Mouse (Mus musculus): ENCODE measurements around the gene Bin2. TPM values are rescaled to one million over a fixed set of nuclear protein-coding genes. Genes with fewer than 3 reads are reported as not detected.

Gene Bin2
- total RNA-seq, 2 experiments from 2014 or later: 1.8 to 3.2 TPM

DNA sequence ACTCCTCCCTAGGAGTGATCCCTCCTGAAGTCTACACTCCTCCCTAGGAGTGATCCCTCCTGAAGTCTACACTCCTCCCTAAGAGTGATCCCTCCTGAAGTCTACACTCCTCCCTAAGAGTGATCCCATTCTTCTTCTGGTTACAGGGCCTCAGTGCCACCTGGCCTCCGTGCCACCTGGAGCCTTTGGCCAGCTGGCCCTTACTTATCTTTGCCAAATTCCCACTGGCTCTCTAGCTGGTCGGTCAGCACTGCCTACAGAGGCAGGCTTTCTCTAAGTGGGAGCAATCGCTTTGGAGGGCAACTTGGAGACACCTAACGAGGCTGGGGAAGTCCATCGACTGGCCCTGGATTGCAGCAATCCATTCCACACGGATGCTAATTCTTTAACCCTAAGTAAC lies 23.2 kb downstream of the Bin2 start:
- DNase-seq: no peak

DNA sequence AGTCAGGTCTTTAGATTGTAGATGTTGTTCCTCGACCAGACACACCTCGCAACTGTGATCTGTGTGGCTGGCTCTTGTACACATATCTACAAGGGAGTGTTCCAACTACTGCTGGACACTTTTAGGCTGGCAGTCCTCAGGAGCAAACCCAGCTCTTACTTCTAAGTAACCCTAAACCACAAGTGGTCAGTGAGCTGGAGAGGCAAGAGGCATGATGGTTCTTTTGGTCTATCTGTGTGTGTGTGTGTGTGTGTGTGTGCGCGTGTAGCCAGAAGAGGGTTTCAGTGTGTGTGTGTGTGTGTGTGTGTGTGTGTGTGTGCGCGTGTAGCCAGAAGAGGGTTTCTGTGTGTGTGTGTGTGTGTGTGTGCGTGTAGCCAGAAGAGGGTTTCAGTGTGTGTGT lies 26.9 kb downstream of the Bin2 start:
- DNase-seq: no peak

DNA sequence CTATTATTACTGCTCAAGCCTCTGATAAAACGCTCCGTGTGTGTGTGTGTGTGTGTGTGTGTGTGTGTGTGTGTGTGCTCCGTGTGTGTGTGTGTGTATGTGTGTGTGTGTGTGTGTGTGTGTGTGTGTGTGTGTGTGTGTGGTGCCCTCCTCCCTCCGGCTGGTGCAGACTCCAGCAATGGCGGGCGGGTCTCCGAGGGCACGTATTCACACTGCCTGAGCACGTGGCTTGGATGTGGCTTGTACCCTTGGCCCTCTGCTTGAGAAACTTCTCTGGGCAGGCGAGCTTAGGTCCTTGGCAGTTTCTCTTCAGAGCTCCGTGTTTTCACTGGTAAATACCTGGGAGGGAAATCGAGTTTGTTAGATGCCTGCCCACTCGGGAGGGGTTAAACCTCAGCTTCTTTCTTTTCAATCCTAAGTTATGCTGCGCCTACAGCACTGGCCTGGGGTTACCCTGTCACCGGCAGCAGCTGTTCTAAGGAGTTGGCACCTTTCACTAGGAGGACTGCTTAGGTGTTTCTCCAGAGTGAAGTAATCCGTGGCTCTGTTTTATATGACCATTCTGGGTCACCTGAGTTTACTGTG lies 28.0 kb downstream of the Bin2 start:
- DNase-seq: no peak

DNA sequence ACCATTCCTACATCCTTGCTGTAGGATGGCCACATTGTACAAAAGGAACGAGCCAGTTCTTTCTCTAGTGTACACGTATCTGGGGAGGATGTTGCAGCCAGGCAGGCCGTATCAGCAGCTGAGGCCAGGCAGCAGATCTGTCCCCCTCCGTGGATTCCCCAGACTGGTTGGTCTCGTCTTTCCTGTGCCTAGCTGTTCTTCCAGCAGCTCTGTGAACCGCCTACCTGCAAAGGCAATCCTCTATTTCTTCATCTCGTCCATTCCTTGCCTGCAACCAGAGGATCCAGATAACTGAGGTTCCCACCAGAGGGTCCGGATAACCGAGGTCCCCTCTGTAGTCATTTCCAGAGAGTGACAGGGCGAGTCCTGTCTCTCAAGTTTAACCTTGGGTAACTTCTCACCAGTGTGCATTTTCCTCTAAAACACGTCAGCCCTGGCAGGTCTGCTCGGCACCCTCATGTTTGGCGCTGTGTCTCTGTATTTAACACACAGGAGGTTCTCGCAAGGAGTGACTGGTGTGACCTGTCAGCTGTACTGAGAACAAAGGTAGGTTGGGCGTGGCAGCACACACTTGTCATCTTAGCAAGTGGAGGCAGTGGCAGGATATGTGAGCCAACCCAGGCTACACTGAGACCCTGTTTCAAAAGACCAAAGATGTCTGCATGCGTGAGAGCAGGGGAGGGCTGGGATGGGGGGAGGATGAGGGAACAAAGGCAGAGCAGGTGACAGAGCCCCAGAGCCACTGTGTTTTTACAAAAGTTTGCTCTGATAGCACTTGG lies 29.2 kb downstream of the Bin2 start:
- DNase-seq: no peak

DNA sequence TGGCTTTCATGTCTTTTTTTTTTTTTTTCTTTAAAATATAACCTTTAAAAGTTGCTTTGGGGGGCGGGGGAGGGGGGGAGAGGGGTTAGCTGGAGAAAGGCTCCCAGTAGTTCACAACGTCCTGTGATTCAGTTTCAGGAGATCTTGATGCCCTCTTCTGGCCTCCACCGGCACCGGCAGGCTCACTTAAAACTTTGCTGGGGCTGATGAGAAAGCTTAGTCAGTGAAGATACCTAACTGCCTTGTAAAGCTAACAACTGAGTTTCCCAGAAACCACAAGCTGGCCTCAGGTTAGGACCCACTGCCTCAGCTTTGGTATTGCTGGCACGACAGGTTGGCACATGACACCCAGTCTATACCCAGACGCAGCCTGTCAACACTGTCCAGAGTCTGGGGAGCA lies 31.7 kb downstream of the Bin2 start:
- peak; percentile 76 to 77 for DNase-seq

DNA sequence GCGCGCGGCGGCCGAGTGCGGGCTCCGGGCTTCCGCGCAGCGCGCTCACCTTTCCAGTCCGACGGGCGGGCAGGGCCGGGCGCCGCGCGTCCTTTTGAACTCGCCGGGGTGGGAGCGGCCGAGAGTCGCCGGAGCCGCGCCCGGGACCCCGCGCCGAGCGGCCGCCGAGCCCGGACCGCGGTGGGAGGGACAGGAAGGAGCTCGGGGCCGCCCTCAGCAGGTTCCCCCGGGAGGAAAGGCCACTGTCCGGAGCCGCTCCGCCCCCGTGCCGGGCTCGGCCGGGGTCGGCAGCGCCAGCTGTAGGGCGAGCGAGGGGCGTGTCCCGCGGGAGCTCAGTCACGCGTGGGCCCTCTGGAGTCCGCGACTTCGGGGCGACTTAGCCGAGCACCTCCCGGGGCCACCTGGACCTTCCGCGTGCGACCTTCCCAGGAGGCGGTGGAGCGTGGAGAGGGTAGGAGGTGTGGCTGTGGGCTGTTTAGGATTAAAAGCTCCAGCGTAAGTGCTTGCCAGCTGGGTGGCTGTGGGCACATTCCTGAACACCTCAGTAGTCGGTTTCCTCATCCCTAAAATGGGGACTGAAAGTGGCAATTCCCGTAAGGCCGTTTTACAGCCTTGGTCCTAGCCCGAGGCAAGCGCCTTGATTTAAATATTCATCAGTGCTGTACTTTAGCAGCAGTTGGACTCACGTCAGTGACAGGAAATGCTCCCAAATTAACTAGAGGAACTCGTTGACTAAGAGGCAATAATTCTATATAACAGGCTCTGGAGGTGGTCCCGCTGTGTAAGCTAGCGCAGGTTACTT lies 32.5 kb downstream of the Bin2 start, which contains the start of gene Smagp:
Smagp (minus strand) TSS at position 241 of the 802 bp plus-strand sequence.
- peak; percentile 72 to 81 for DNase-seq

DNA sequence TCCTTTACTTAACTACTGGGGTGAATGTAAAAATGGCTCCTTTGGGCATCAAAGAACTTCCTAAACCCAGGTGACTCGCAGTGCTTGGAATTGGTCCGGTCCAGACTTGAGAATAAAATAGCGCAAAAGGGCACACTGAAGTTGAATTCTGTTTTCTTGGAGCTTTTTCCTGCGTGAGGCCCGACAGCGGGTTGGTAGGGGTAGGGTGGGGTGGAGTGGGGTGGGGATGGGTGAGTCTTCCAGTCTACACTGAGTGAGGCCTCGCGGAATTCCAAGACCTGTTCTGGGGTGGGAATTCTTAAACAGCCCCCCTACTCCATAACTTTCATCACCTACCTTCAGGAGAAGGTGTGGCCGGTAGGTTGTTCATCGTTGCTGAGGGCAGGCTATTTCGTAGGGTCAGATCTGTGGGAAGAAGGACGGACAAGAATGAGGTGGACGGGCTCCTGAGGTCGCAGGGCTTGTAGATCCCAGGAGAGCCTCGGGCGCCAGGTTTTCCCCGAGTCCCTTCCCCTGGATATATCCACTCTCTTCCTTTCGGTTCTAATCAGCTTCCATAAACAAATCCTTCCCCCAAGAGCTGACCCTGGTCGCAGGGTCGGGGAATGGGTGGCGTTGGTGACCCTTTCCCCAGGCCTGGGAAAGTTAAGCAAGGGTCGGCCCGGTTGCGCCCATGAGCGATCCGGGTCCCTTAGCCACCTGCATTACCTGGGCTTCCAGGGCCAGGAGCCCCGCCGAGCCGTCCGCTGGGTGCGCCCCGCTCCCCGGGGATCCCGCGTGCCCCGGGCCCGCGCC lies 33.3 kb downstream of the Bin2 start:
- no peak for DNase-seq

DNA sequence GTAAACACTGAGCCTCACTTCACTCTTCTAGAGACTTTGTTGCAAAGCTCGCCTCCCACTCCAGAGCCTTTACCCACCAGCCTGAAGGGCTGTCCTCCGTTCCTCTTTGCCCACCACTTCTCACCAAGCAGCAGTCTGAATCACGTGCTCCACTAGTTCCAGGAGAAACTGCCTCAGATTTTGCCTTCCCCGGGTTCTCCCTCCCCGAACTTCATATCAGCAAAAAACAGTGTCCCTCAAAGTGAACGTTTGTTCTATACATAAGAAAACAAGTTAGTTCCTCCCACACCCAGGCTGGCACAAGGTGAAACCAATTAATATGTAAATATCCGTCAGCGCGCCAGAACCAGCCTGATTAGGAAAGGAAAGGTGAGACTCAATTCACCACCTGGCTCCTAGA lies 34.1 kb downstream of the Bin2 start:
- DNase-seq: no peak

DNA sequence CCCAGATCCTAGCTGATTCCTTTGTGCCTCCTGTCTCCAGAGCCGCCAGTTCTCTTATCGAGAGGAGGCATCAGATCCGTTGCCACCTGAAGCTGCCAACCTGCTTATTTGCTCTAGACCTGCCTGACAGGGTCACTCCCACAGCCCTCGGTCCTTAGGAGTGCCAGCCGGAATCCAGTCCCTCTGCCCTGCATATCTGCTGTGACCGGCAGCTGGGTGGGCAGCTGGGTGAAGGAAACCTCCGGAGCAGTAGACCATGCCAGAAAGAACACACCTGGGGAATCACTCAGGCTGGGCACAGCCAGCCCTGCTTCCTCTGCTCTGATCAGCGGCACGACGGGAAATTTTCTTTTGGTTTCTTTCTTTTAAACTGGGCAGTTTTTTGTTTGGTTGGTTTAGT lies 36.0 kb downstream of the Bin2 start:
- no peak for DNase-seq

DNA sequence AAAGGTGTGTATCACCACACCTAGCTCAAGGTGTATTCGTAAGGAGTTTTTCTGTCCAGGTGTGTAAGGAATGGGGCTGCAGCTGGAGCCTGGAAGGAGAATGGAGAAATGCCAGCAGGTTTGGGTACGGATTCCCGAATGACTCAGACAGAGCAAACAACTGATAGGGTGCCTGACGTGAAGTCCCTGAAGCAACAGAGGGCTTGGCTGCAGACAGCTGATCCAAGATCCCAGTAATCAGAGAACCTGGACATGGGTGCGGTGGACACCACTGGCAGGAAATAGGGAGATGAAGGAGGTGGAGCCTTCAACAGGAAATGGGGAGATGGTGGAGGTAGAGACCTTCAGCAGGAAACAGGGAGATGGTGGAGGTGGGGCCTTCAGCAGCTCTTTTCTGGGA lies 37.0 kb downstream of the Bin2 start:
- DNase-seq: peak in 1 of 2 experiments; percentile 31

DNA sequence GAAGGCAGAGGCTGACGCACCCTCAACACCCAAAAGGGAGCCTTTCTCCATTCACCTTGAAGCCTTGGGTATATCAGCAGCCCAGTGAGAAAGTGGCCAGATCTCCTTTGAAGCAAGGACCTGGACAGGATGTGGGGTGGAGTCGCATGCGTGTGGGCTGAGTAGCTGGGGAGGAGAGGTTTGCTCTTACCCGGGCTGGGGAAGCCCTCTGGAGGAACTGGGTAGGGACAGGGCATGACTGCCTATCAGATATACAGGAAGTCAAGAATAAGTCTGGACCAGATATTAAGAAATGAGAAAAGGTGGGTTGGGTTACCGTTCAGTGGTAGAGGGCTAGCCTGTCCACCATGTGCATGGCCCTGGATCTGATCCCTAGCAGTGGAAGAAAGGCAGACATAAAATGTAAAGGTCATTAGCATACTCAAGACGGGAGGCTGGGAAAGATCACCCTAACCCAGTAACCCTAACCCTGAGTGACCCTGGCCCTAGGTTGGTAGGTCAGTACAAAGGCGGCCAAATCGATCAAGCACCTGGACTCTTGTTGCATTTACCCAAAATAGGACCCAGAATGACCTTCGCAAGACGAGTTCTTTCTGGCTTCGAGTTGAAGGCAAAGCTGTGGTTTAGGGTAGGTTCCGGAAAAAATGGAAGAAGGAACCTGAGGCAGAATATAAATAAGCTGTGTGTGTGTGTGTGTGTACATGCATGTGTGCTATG lies 37.7 kb downstream of the Bin2 start:
- no peak for DNase-seq

DNA sequence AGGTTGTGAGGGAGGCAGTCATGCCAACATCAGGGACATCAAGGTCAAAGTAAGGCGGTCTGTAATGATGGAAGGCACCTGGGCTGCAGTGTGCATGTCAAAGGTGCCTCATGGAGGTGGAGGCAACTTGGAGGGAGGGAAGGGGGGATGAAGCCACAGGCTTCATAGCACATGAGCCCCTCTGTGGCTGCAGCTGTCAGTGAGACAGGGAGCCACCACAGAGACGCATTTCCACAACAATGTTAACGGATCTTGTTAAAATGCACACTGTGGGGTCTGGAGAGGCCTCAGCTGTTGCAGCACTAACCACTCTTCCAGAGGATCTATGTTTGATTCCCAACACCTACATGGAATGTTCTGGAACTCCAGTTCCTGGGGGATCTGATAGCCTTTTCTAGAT lies 39.2 kb downstream of the Bin2 start:
- DNase-seq: no peak

DNA sequence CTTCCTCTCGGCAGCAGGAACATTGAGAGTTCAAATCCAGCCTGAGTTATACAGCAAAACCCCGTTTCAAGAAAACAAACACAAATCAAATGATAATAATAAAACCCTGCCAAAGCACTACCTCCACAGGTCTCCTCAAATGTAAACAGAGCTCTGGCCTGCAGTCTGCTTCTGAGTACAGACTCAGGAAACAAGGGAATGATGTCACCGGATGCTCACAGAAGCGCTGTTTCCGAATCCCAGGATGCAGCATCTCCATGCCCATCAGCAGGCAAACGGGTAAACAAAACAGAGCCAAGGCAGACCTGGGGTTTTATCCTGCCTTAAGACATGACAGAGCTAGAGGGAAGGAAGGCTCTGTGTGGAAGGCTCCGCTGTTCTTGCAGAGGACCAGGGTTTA lies 40.6 kb downstream of the Bin2 start:
- no peak for DNase-seq

DNA sequence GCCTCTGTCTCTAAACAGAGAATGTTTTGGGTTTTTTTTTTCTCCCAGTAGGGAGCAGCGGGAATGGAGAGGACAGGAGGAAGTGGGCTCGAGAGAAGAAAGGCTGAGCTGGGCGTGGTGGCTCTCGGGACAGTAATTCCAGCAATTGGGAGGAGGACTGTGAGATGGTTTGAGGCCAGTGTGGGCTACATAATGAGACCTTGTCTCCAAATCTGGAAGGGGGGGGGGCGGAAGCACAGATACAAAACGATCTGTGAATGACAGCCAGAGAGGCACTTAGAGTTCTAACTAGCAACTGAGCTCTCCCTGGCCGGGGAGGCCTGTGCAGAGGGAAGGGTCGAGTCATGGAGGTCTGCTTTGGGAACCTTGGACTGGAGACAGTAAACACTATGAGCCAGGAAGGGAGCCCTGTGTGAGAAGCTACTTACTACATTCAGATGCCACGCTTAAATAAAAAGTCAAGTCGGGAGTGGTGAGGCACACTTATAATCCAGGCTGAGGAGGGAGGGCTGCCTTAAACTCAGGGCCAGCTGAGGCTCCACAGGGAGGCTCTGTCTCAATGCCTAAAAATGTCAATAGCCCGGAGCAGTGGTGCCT lies 41.5 kb downstream of the Bin2 start:
- DNase-seq: no peak

DNA sequence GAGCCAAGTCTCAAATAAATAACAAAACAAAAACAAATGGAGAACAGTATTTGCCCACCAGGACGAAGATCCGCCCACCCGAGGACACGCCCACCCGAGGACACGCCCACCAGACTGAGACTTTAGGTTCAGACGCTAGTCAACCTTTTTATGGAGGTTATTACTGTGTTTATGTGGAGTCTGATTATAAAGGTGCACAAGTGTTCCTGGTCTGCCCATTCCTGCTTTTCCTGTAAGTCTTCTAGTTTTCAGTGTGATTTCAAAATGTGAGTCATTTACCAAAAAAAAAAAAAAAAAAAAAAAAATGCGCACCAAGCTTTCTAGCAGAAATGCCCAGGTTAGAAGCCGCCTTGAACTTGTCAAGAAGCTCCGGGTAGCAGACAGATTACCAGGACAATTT lies 42.1 kb downstream of the Bin2 start:
- DNase-seq: no peak

DNA sequence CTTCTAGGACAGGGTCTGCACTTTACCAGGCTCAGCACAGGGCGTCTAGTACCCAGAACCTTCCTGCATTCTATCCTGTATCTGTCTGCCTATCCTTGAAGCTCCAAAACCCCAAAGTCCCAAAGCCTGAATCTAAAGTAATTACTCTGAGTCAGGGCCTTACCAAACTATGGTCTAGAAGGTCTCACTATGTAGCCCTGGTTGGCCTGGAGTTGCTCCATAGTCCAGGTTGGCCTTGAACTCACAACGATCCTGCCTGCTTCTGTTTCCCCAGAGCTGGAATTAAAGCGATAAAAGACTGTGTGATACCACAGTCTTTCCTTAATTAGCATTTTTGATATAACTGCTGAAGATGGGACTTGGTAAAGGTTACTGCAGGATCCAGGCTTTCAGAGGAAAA lies 44.9 kb downstream of the Bin2 start:
- DNase-seq: peak in 1 of 2 experiments; percentile 63

DNA sequence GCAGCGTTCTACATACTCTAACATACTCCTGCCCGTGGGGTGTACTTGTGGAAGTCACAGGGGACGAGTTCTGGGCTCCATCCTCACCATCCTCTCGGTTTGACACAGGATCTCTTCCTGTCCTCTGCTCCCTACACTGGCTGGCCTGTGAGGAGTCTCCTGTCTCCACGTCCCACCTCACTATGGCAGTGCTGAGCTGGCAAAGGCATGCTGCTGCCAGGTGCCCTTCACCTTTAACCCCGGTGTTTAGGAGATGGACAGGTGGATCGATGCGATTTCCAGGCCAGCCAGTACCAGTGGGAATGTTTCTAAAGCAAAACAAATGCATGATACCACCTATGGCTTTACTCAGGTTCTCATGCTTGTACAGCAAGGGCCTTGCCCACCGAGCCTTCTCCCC lies 45.6 kb downstream of the Bin2 start:
- DNase-seq: no peak

DNA sequence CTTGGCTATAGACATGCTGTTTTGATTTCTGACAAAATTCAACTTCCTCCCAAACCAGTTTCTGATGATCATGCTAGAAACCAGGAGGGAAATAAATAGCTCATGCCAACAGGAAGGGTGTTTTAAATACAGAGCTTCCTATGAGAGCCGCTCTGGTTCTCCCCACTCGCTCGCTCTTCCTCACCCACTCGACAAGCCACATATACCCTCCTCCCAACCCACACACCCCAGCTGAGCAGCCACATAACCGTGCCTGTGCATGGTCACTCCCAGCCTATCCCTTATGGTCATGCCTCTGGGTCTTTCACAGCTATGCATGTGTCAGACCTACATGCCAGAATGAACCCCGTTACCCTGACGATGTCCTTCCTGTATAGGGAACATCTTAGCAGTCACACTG lies 47.2 kb downstream of the Bin2 start:
- DNase-seq: peak in 1 of 2 experiments; percentile 22

DNA sequence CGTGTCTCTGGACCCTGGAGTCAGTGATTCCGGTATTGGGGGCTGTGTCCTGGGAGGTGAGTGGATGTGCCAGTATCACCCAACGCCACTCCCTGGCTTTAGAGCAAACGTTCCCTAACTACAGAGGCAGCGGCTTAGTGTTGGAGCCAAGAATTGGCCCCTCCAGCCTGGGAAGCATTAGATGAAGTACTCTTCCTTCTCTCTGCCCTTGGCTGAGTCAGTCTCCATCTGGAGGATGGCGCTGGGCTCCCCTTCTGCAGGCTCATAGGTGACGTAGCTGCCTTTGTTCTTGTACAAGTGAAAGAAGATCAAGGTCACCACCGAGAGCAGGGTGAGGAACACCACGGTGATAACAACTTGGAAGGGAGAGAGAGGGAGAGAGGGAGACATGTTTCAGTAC lies 47.7 kb downstream of the Bin2 start:
- DNase-seq: peak; percentile 57 to 66

DNA sequence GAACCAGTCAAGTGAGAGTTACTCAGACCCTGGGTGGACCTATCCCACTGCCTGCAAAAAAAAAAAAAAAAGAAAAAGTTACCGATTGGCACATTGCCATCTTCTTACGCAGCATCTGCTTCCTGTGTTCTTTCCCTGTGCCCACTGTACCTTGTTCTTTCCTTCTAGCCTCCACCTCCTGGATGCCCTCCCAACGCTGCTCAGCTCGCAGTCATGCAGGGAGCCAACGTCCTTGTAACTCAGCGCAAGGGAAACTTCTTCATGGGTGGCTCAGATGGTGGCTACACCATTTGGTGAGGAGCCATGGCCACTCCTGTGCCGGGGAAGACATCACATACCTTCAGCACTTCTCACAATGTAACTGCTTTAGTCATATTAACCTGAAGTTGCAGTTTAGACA lies 50.2 kb downstream of the Bin2 start:
- DNase-seq: peak in 1 of 2 experiments; percentile 35

DNA sequence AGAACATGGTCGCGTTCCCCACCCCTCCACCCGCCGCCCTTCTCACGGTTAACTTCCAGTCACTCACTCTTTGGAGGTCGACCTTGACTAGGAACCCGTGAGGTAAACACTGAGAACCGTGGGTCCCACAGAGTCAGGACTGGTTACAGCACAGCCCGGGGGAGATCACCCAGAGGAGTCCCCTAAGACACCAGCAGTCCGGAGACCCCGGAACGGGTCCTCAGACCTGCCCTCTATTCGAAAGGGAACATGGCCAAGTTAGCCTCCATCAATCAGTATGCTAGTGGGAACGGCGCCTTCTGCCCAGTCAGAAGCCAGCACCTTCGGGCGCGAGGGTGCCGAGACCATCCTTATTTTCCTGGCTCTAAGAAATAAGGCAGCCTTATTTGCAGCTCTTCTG lies 53.1 kb downstream of the Bin2 start:
- DNase-seq: no peak

Data from adrenal gland, postnatal 36 days (tissue).